Mouse (Mus musculus) ES-Bruce4 (cell line): ENCODE results near the gene Tulp3.

Experiments
- CTCF ChIP-seq: IDR thresholded peaks from one replicate; pipeline ENCODE4 v1.8.1; 2011; ENCODE audit warnings: low read depth, low read length
- EP300 ChIP-seq: IDR thresholded peaks from 2 replicates; pipeline ENCODE4 v1.6.1; 2011; ENCODE audit warnings: low read depth, low read length; ENCODE audit not compliant: insufficient read depth
- POLR2A ChIP-seq: IDR thresholded peaks from one replicate; pipeline ENCODE4 v1.8.1; 2011; ENCODE audit warnings: low read length; ENCODE audit not compliant: insufficient read depth

DNA sequence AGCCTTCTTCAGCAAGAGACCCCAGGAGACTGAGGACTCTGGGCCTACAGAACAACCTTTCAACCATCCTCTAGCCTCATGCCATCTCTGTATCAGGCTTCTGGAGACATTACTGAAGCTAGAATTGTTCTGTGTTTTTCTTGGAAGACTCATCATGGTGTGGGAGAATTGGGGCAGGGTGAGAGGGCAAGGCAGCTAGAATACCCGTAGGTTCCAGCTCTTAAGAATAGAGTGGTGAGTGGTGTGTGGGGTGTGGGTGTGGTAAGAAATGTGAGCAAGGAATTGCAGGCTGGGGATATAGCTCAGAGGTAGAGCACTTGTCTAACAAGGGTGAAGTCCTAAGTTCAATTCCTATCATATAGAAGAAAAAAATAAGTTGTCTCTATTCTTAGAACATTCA is 29.4 kb upstream of the Tulp3 start:
- TF ChIP-seq POLR2A (no peak), CTCF (no peak), EP300 (no peak)
